Mouse (Mus musculus) CD4-positive naive resting alpha-beta T cell, adult 57 days (primary cell): ENCODE data around the gene Neurod1. TPM values are rescaled to one million over a fixed set of nuclear protein-coding genes. Genes with fewer than 3 reads are reported as not detected.

ENCODE experiments used
- total RNA-seq: library from RNA; stranded (reverse); gene quantifications from one replicate; pipeline ENCODE4 v1.2.4, GENCODE M21; 2023

The Neurod1 gene
- total RNA-seq = not detected

GRCm38 (mm10) chr2:79456575-79457349 is at the start of gene Neurod1, which contains the start of gene Cerkl:
Neurod1 (minus strand) TSS chr2:79456751.
Cerkl (minus strand) TSS chr2:79456785.

Other genes with a start within 250 kb of the Neurod1 start
- 214 TPM for gene Itga4, start 201.3 kb downstream of the Neurod1 start, total RNA-seq
- gene Cerkl, start within 50 bp of the Neurod1 start, total RNA-seq = 2.5 TPM
- 29.1 TPM for gene Itprid2, start 178.6 kb upstream of the Neurod1 start, total RNA-seq